Mouse (Mus musculus): ENCODE data around the gene Antxr1. TPM values are rescaled to one million over a fixed set of nuclear protein-coding genes. Genes with fewer than 3 reads are reported as not detected.

Gene Antxr1
- polyA plus RNA-seq, 1 experiment from 2014 or later: 3.6 TPM

GRCm38 (mm10) chr6:87257981-87258775 lies 77.4 kb downstream of the Antxr1 start:
- no peak for DNase-seq (ENCODE audit: low spot score)
- Histone ChIP-seq H3K27ac (replicated peaks) (no peak overlapping the region), H3K27me3 (ENCODE audit: low read depth, poor library complexity, severe bottlenecking) (no peaks in the 10 kb centered on the region; the same call in 1 of the 2 replicates), H3K4me3 (no peak overlapping the region), H3K36me3 (0 out of 2 replicates have a peak, but pooled peaks cover 4% of the 10 kb centered on the region), H3K4me1 (peaks cover 36% of the 10 kb centered on the region), H3K9me3 (replicated peaks) (no peaks in the 10 kb centered on the region)
- 78% methylated on average over 7 of the region's 7 CpGs for WGBS

GRCm38 (mm10) chr6:87257471-87257870 lies 78.2 kb downstream of the Antxr1 start:
- 96% methylated on average over 4 of the region's 4 CpGs for WGBS
- 0 out of 2 replicates have a peak, but pooled peaks cover 4% of the 10 kb centered on the region for H3K36me3 ChIP-seq
- H3K4me1 ChIP-seq: peaks cover 32% of the 10 kb centered on the region
- DNase-seq (ENCODE audit: low spot score): no peak
- no peaks in the 10 kb centered on the region for H3K9me3 ChIP-seq (replicated peaks)
- H3K27me3 ChIP-seq (ENCODE audit: low read depth, poor library complexity, severe bottlenecking): no peaks in the 10 kb centered on the region; the same call in 1 of the 2 replicates
- no peak overlapping the region for H3K27ac ChIP-seq (replicated peaks)
- no peak overlapping the region for H3K4me3 ChIP-seq

- 82% methylated on average over 12 of the region's 12 CpGs for WGBS
- Histone ChIP-seq H3K27ac (replicated peaks) (no peak overlapping the region), H3K9me3 (replicated peaks) (no peaks in the 10 kb centered on the region), H3K4me3 (no peak overlapping the region), H3K36me3 (0 out of 2 replicates have a peak, but pooled peaks cover 4% of the 10 kb centered on the region), H3K4me1 (peaks cover 37% of the 10 kb centered on the region), H3K27me3 (ENCODE audit: low read depth, poor library complexity, severe bottlenecking) (no peaks in the 10 kb centered on the region)
- no peak for DNase-seq (ENCODE audit: low spot score)
Measured at GRCm38 (mm10) chr6:87255668-87256067, 80.0 kb downstream of the Antxr1 start.

GRCm38 (mm10) chr6:87254756-87255155 lies 80.9 kb downstream of the Antxr1 start:
- Histone ChIP-seq H3K4me3 (no peak overlapping the region), H3K36me3 (0 out of 2 replicates have a peak, but pooled peaks cover 7% of the 10 kb centered on the region), H3K27me3 (ENCODE audit: low read depth, poor library complexity, severe bottlenecking) (no peaks in the 10 kb centered on the region), H3K4me1 (peaks cover 35% of the 10 kb centered on the region), H3K27ac (replicated peaks) (no peak overlapping the region), H3K9me3 (replicated peaks) (no peaks in the 10 kb centered on the region)
- 21% methylated on average over 7 of the region's 7 CpGs for WGBS
- no peak for DNase-seq (ENCODE audit: low spot score)

- no peaks in the 10 kb centered on the region for H3K9me3 ChIP-seq (replicated peaks)
- peaks cover 15% of the 10 kb centered on the region; the same call in 1 of the 2 replicates for H3K36me3 ChIP-seq
- no peak for DNase-seq (ENCODE audit: low spot score)
- H3K27me3 ChIP-seq (ENCODE audit: low read depth, poor library complexity, severe bottlenecking): no peaks in the 10 kb centered on the region
- WGBS: 66% methylated on average over 5 of the region's 5 CpGs
- peaks cover 19% of the 10 kb centered on the region for H3K4me1 ChIP-seq
- no peak overlapping the region for H3K4me3 ChIP-seq
- H3K27ac ChIP-seq (replicated peaks): no peak overlapping the region
Measured at GRCm38 (mm10) chr6:87251716-87252115, 83.9 kb downstream of the Antxr1 start.

- DNase-seq (ENCODE audit: low spot score): no peak
- no peaks in the 10 kb centered on the region for H3K27me3 ChIP-seq (ENCODE audit: low read depth, poor library complexity, severe bottlenecking)
- no peak overlapping the region for H3K27ac ChIP-seq (replicated peaks)
- H3K4me3 ChIP-seq: no peak overlapping the region
- H3K36me3 ChIP-seq: peaks cover 15% of the 10 kb centered on the region; the same call in 1 of the 2 replicates
- WGBS: 92% methylated on average over 3 of the region's 3 CpGs
- H3K9me3 ChIP-seq (replicated peaks): no peaks in the 10 kb centered on the region
- peaks cover 17% of the 10 kb centered on the region for H3K4me1 ChIP-seq
Measured at GRCm38 (mm10) chr6:87250701-87251100, 84.9 kb downstream of the Antxr1 start.

- Histone ChIP-seq H3K9me3 (replicated peaks) (no peaks in the 10 kb centered on the region), H3K27ac (replicated peaks) (no peak overlapping the region), H3K27me3 (ENCODE audit: low read depth, poor library complexity, severe bottlenecking) (no peaks in the 10 kb centered on the region), H3K4me3 (no peak overlapping the region), H3K36me3 (peaks cover 11% of the 10 kb centered on the region; the same call in 1 of the 2 replicates), H3K4me1 (peaks cover 14% of the 10 kb centered on the region)
- no peak for DNase-seq (ENCODE audit: low spot score)
- 82% methylated on average over 9 of the region's 9 CpGs for WGBS
Measured at GRCm38 (mm10) chr6:87248226-87248834, 87.3 kb downstream of the Antxr1 start.

GRCm38 (mm10) chr6:87244117-87245100 lies 91.2 kb downstream of the Antxr1 start:
- no peaks in the 10 kb centered on the region for H3K27me3 ChIP-seq (ENCODE audit: low read depth, poor library complexity, severe bottlenecking)
- H3K27ac ChIP-seq (replicated peaks): peak overlapping the region; percentile 24
- H3K9me3 ChIP-seq (replicated peaks): no peaks in the 10 kb centered on the region
- H3K4me3 ChIP-seq: no peak overlapping the region
- WGBS: 64% methylated on average over 9 of the region's 9 CpGs
- no peak for DNase-seq (ENCODE audit: low spot score)
- H3K4me1 ChIP-seq: peaks cover 9% of the 10 kb centered on the region
- H3K36me3 ChIP-seq: peaks cover 27% of the 10 kb centered on the region

GRCm38 (mm10) chr6:87237260-87237659 lies 98.4 kb downstream of the Antxr1 start:
- H3K27me3 ChIP-seq (ENCODE audit: low read depth, poor library complexity, severe bottlenecking): no peaks in the 10 kb centered on the region
- WGBS: 72% methylated on average over 4 of the region's 4 CpGs
- H3K4me3 ChIP-seq: no peak overlapping the region
- H3K9me3 ChIP-seq (replicated peaks): no peaks in the 10 kb centered on the region
- H3K4me1 ChIP-seq: 0 out of 2 replicates have a peak, but pooled peaks cover 6% of the 10 kb centered on the region
- peaks cover 38% of the 10 kb centered on the region for H3K36me3 ChIP-seq
- no peak for DNase-seq (ENCODE audit: low spot score)
- no peak overlapping the region for H3K27ac ChIP-seq (replicated peaks)

- WGBS: 75% methylated on average over 8 of the region's 8 CpGs
Measured at GRCm38 (mm10) chr6:87236061-87236460, 99.6 kb downstream of the Antxr1 start.

GRCm38 (mm10) chr6:87233111-87233510 lies 102.5 kb downstream of the Antxr1 start:
- WGBS: 86% methylated on average over 4 of the region's 4 CpGs
- DNase-seq (ENCODE audit: low spot score): no peak
- H3K27me3 ChIP-seq (ENCODE audit: low read depth, poor library complexity, severe bottlenecking): no peaks in the 10 kb centered on the region

More at GRCm38 (mm10) chr6:87236061-87236460, 99.6 kb downstream of the Antxr1 start:
- H3K4me1 ChIP-seq: 0 out of 2 replicates have a peak, but pooled peaks cover 6% of the 10 kb centered on the region
- no peak overlapping the region for H3K27ac ChIP-seq (replicated peaks)
- H3K4me3 ChIP-seq: no peak overlapping the region
- DNase-seq (ENCODE audit: low spot score): no peak
- H3K9me3 ChIP-seq (replicated peaks): no peaks in the 10 kb centered on the region
- H3K27me3 ChIP-seq (ENCODE audit: low read depth, poor library complexity, severe bottlenecking): no peaks in the 10 kb centered on the region
- peaks cover 31% of the 10 kb centered on the region for H3K36me3 ChIP-seq

GRCm38 (mm10) chr6:87230041-87230440 lies 105.6 kb downstream of the Antxr1 start:
- WGBS: 94% methylated on average over 2 of the region's 2 CpGs
- Histone ChIP-seq H3K27ac (replicated peaks) (no peak overlapping the region), H3K4me3 (no peak overlapping the region), H3K36me3 (peaks cover 7% of the 10 kb centered on the region), H3K9me3 (replicated peaks) (0 out of 2 replicates have a peak, but pooled peaks cover 4% of the 10 kb centered on the region), H3K4me1 (no peaks in the 10 kb centered on the region), H3K27me3 (ENCODE audit: low read depth, poor library complexity, severe bottlenecking) (no peaks in the 10 kb centered on the region)
- DNase-seq (ENCODE audit: low spot score): no peak

More at GRCm38 (mm10) chr6:87233111-87233510, 102.5 kb downstream of the Antxr1 start:
- Histone ChIP-seq H3K4me1 (0 out of 2 replicates have a peak, but pooled peaks cover 6% of the 10 kb centered on the region), H3K4me3 (no peak overlapping the region), H3K9me3 (replicated peaks) (0 out of 2 replicates have a peak, but pooled peaks cover 4% of the 10 kb centered on the region), H3K36me3 (peaks cover 7% of the 10 kb centered on the region), H3K27ac (replicated peaks) (no peak overlapping the region)
